Mouse (Mus musculus) liver, adult 2 months (tissue): ENCODE measurements around the gene Helz.

Experiments
- CTCF ChIP-seq: fragments of 200-500 bp; IDR thresholded peaks from 2 replicates; pipeline ENCODE4 v1.5.1; 2011; ENCODE audit warnings: low read depth, low read length, control low read depth
- POLR2A ChIP-seq: fragments of 200-500 bp; IDR thresholded peaks from 2 replicates; pipeline ENCODE4 v1.6.1; 2011; ENCODE audit warnings: low read length, control low read depth; ENCODE audit not compliant: insufficient read depth; ENCODE audit errors: extremely low read depth

- TF ChIP-seq CTCF (no peak), POLR2A (no peak)
Measured at GRCm38 (mm10) chr11:107724603-107725002, 176.9 kb downstream of the Helz start.
